Mouse (Mus musculus) spleen, postnatal 10 days (tissue): Measurements from ENCODE around the gene Sf1.

Experiments used
- DNase-seq, 2 experiments: peaks; one replicate each; pipeline ENCODE4 v3.0.0; 2021 to 2022; ENCODE audit warnings: low spot score in 2 of 2

Gene Sf1

DNA sequence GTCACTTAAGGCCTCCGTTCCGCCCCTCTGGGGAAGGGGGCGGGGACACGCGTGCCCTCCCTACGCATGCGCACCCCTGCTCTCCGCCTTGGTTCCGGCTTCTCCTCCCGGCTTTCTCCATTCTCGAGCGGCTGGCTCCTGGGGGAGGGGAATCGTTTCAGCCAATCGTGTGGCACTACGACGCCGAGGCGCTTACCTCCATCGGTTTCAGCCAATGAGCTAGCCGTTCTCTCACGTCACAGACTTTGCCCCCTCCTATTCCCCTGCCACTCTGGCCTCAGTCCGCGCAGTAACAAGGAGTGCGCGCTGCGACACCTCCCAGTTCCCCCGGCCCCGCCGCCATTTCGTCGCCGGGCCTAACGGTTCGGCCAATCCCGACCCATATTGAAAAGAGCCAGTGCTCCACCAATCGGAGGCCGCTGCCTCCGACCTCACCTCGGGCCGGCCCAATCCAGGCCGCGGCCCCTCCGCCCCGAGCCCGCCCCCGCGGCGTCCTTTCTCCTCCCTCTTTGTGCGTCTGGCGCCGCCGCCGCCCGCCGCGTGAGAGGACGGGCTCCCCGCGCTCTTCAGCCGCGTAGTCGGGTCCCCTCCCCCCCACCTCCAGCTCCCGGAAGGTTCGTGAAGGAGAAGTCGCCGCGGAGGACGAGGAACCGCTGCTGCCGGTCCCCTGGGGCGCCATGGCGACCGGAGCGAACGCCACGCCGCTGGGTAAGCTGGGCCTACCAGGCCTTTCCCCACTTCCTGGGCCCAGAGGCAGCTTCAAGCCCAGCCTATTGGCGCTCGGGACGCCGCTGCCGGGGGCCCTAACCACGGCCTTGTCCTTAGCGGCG lies at the start of gene Sf1:
Gene Sf1 (plus strand): TSS at position 280 of the 830 bp plus-strand sequence.
- peak; percentile 98 to 99 for DNase-seq

DNA sequence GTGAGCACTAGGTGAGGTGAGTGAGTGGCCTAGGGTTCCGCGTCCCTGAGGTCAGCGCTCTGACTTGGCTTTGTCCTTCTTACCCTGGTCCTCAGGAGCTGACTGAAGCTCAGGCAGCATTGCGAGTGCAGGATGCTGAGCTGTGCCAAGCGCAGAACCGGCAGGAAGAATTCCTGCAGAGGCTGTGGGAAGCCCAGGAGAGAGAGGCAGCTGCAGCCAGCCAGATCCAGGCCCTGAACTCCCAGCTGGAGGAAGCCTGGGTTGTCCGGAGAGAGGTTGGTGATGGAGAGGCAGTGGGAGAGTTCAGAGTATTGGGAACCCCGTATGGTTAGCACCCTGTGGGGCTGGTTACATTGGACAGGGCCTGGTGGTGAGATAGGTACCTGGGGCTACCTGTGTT lies 49.7 kb upstream of the Sf1 start:
- DNase-seq: no peak

DNA sequence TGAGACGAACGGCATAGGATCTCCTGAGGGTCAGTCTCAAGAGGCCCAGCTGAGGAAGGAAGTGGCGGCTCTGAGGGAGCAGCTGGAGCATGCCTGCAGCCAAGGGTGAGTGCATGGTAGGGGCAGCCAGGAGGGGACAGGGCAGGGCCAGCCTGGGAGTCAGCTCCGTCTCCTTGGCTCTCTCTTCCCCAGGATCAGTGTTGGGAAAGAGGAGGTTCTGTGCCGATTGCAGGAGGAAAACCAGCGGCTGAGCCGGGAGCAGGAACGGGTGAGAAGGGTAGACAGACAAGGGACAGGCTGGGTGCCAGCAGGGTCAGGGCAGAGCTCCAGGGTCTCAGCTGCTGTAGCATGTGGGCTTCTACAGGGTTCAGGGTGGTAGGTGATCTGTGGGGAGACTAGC lies 49.0 kb upstream of the Sf1 start:
- DNase-seq: no peak

GRCm38 (mm10) chr19:6315573-6315972 lies 47.9 kb upstream of the Sf1 start:
- no peak for DNase-seq

GRCm38 (mm10) chr19:6318145-6318544 lies 45.3 kb upstream of the Sf1 start:
- DNase-seq: no peak

DNA sequence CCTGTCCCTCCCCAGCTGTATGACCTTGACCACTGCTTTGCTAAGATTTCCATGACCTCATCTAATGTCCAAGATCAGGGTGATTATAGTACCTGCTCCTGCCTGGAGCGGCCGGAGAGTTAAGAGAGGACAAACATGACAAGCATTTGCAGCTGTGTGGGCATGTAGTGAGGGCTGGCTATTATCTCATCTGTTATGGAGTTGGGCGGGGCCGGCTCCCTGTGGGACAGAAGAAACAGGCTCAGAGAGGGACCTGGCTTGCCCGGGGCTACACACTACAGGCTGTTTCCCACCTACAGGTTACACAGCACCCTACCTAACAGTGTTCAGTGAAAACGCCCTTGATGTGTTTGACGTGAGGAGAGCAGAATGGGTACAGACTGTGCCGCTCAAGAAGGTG lies 42.1 kb upstream of the Sf1 start:
- DNase-seq: no peak

DNA sequence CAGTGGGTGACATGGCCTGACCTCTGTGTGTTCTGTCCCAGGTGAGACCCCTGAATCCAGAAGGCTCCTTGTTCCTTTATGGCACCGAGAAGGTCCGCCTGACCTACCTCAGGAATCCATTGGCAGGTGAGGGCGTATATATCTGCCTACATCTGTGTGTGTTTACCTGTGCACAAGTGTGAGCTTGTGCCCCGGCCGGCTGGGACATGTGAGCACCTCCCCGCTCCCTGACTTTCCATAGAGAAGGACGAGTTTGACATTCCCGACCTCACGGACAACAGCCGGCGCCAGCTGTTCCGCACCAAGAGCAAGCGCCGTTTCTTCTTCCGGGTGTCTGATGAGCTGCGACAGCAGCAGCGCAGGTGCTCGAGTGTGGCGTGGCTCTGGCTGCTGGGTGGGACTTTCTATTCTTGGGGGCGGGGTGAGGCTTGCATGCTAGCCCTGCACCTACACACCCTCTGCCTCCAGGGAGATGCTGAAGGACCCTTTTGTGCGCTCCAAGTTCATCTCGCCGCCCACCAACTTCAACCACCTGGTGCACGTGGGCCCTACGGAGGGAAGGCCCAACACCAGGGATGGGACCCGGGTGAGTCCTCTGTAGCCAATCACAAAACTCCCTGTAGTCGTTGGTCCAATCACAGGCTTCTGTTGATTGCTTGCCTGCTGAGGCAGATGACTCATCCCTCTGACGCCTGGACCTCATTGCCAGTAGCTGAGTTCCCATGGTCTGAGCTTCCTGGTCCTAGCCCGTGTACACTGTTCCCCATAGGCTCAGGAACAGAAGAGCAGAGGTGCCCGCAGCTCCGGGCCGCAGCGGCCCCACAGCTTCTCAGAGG lies 41.5 kb upstream of the Sf1 start:
- DNase-seq: no peak

DNA sequence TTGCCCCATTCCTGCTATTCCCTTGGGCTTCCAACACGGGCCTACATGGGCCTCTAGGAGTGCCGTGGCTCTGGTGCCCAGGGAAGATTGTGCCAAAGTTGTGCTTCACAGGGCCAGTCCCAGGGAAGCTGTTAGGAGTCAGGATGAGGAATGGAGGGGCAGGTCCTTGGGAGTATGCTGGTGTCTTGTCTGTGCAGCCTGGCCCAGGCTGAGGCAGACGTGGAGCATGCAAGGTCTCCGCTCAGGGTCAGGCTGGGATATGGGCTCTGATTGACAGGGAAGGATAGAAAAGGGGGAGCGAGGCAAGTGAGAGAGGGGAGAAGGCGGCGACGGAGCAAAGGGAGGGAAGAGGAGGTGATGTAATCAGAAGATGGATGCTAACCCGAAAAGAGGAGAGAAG lies 38.7 kb upstream of the Sf1 start:
- no peak for DNase-seq

- no peak for DNase-seq
Measured at GRCm38 (mm10) chr19:6331178-6331577, 32.3 kb upstream of the Sf1 start.

- peak; percentile 54 to 76 for DNase-seq
Measured at GRCm38 (mm10) chr19:6331719-6332516, 31.6 kb upstream of the Sf1 start.

GRCm38 (mm10) chr19:6333761-6334595 lies 29.5 kb upstream of the Sf1 start:
- no peak for DNase-seq

GRCm38 (mm10) chr19:6334673-6335457 lies 28.6 kb upstream of the Sf1 start, which contains the start of gene Men1:
TSS of gene Men1 (plus strand) at chr19:6334979.
- peak; percentile 80 to 94 for DNase-seq

DNA sequence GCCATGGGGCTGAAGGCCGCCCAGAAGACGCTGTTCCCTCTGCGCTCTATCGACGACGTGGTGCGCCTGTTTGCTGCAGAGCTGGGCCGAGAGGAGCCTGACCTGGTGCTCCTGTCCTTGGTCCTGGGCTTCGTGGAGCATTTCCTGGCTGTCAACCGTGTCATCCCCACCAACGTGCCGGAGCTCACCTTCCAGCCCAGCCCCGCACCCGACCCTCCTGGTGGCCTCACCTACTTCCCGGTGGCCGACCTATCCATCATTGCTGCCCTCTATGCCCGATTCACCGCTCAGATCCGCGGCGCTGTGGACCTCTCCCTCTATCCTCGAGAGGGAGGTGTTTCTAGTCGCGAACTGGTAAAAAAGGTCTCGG lies 28.0 kb upstream of the Sf1 start:
- peak; percentile 53 to 57 for DNase-seq

GRCm38 (mm10) chr19:6336920-6337319 lies 26.6 kb upstream of the Sf1 start:
- DNase-seq: no peak

DNA sequence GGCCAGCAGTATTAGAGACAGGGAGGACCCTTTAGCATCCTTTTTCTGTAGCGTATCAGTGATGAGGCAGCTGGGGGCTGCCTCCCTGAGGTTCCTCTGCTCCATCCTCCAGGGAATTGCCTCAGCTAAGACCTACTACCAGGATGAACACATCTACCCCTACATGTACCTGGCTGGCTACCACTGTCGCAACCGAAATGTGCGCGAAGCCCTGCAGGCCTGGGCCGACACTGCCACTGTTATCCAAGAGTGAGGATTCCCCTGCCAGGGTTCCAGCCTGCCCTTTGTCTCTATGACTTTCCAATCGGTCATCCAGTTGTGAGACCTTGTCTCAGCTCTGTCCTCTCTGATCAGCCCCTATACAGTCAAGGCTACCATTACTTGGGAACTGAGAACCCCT lies 25.3 kb upstream of the Sf1 start:
- no peak for DNase-seq

DNA sequence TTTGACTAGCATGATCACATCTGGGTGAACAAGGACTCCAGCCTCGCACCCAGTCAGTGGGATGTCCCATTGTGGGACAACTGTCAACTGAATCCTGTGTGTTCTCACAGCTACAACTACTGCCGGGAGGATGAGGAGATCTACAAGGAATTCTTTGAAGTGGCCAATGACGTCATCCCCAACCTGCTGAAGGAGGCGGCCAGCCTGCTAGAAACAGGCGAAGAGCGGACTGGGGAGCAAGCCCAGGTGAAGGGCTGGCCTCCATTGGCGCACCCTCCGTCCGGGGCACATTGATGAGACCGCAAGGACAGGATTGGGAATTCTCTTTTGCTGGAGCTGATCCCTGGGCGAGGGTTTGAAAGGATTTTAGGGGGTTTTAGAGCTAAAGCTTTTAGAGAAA lies 24.8 kb upstream of the Sf1 start:
- no peak for DNase-seq

- no peak for DNase-seq
Measured at GRCm38 (mm10) chr19:6339191-6339590, 24.3 kb upstream of the Sf1 start.

DNA sequence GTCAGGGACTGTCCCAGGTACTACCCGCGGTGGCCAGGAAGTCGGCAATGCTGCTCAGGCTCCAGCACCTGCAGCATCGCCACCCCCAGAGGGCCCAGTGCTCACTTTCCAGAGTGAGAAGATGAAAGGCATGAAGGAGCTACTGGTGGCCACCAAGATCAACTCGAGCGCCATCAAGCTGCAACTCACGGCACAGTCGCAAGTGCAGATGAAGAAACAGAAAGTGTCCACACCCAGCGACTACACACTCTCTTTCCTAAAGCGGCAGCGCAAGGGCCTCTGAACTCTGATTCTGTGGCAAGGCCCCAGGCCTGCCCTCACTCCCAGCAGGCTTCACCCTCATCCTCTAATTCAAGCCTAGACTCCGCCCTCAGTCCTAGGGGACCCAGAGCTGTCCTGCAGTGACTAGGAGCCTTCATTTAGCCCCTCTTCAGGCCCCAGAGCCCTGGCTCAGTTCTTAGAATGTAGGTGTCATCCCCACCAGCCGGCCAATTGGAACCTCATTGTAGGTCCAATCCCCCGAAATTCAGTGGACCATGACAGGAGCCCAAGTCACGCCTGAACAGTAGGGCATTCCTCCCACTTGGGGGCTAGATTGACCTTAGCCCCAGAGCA lies 23.5 kb upstream of the Sf1 start:
- DNase-seq: peak; percentile 67 to 88

- DNase-seq: peak; percentile 90 to 95
Measured at GRCm38 (mm10) chr19:6340524-6341452, 22.7 kb upstream of the Sf1 start, which contains the start of gene Map4k2. TSS of gene Map4k2 (plus strand) at chr19:6341135.
